Mouse (Mus musculus) lung, embryonic 16.5 days (tissue): ENCODE data around the gene Zc3hc1. TPM values are rescaled to one million over a fixed set of nuclear protein-coding genes. Genes with fewer than 3 reads are reported as not detected.
A peak's percentile ranks its signal among the peaks of the same experiment; 100 is the strongest.

Experiments
- ATAC-seq: fragments of 200-750 bp; cut with Nextera tagmentation; 2 replicates; pipeline ENCODE4 v1.8.0; 2017; ENCODE audit warnings: low read depth, mild to moderate bottlenecking, moderate library complexity
- H3K27ac ChIP-seq: fragments of 300-500 bp; sonication (generic); 2 replicates; pipeline ENCODE4 v1.5.1; 2014; ENCODE audit warnings: mild to moderate bottlenecking, control low read depth, low read length
- H3K27me3 ChIP-seq: fragments of 300-500 bp; sonication (generic); 2 replicates; pipeline ENCODE4 v1.6.1; 2014; ENCODE audit warnings: low read depth, low read length, mixed read lengths; ENCODE audit not compliant: control insufficient read depth, insufficient read depth
- H3K36me3 ChIP-seq: fragments of 300-500 bp; sonication (generic); 2 replicates; pipeline ENCODE4 v1.6.1; 2014; ENCODE audit warnings: low read length; ENCODE audit not compliant: control insufficient read depth, insufficient read depth
- H3K4me1 ChIP-seq: fragments of 300-500 bp; sonication (generic); replicated peaks from 2 replicates; pipeline ENCODE4 v1.6.1; 2014; ENCODE audit warnings: low read length, mixed read lengths; ENCODE audit not compliant: control insufficient read depth, insufficient read depth
- H3K4me2 ChIP-seq: fragments of 300-500 bp; sonication (generic); 2 replicates; pipeline ENCODE4 v1.6.1; 2014; ENCODE audit warnings: low read depth, low read length, control low read depth
- H3K4me3 ChIP-seq: fragments of 300-500 bp; sonication (generic); 2 replicates; pipeline ENCODE4 v1.5.1; 2014; ENCODE audit warnings: mild to moderate bottlenecking, low read length, control low read depth
- H3K9ac ChIP-seq: fragments of 300-500 bp; sonication (generic); 2 replicates; pipeline ENCODE4 v1.6.1; 2014; ENCODE audit warnings: low read length, control low read depth
- H3K9me3 ChIP-seq: fragments of 300-500 bp; sonication (generic); 2 replicates; pipeline ENCODE4 v1.6.1; 2016; ENCODE audit warnings: low read length; ENCODE audit not compliant: control insufficient read depth
- WGBS: fragments of 180-500 bp; shearing (Covaris S2); extraction: QIAGEN DNeasy Blood & Tissue Kit; methylation state at CpG from one replicate; pipeline ENCODE4 v1.1.7; 2014; 5-methylcytosine and 5-hydroxymethylcytosine counted together
- polyA plus RNA-seq: library from polyadenylated mRNA; unstranded; fragments of >200 nt; fragmentation: Nextera tagmentation; extraction: Ambion mirVana; gene quantifications from 2 replicates; pipeline ENCODE4 v1.2.1, GENCODE M21; 2015

Zc3hc1 gene
- polyA plus RNA-seq, 1 experiment from 2014 or later, result 56.3 TPM

- ATAC-seq, result no peak
- H3K4me1 ChIP-seq, result no peaks in the 10 kb centered on the region
- 48% methylated on average over 6 of the region's 6 CpGs for WGBS
- no peak overlapping the region for H3K4me3 ChIP-seq
- no peaks in the 10 kb centered on the region for H3K9me3 ChIP-seq
- H3K9ac ChIP-seq, result no peak overlapping the region
- no peak overlapping the region for H3K4me2 ChIP-seq
- H3K36me3 ChIP-seq, result no peaks in the 10 kb centered on the region
- no peak overlapping the region for H3K27ac ChIP-seq
- H3K27me3 ChIP-seq, result no peaks in the 10 kb centered on the region
These were observed 44.1 kb downstream of the Zc3hc1 start for GRCm38 (mm10) chr6:30346737-30347136.

- Histone ChIP-seq H3K9ac (no peak overlapping the region), H3K9me3 (no peaks in the 10 kb centered on the region), H3K4me3 (no peak overlapping the region), H3K4me2 (no peak overlapping the region), H3K36me3 (no peaks in the 10 kb centered on the region), H3K27ac (no peak overlapping the region), H3K4me1 (no peaks in the 10 kb centered on the region), H3K27me3 (no peaks in the 10 kb centered on the region)
- 64% methylated on average over 6 of the region's 6 CpGs for WGBS
- no peak for ATAC-seq
These were observed 46.8 kb downstream of the Zc3hc1 start for GRCm38 (mm10) chr6:30344032-30344431.

- Histone ChIP-seq H3K27me3 (no peaks in the 10 kb centered on the region), H3K4me1 (peaks cover 4% of the 10 kb centered on the region; the same call in 1 of the 2 replicates), H3K27ac (no peak overlapping the region), H3K4me3 (no peak overlapping the region), H3K9ac (no peak overlapping the region), H3K9me3 (no peaks in the 10 kb centered on the region), H3K36me3 (no peaks in the 10 kb centered on the region), H3K4me2 (no peak overlapping the region)
- no peak for ATAC-seq
- 67% methylated on average over 4 of the region's 4 CpGs for WGBS
These were observed 50.5 kb downstream of the Zc3hc1 start for GRCm38 (mm10) chr6:30340231-30340873.

- no peaks in the 10 kb centered on the region for H3K9me3 ChIP-seq
- peak overlapping the region; percentile 44 for H3K4me2 ChIP-seq
- WGBS, result 5% methylated on average over 5 of the region's 5 CpGs
- peak overlapping the region; percentile 53 for H3K27ac ChIP-seq
- 0 out of 2 replicates have a peak overlapping the region, but pooled peaks have one; percentile 9 for H3K4me3 ChIP-seq
- H3K27me3 ChIP-seq, result no peaks in the 10 kb centered on the region
- no peaks in the 10 kb centered on the region for H3K36me3 ChIP-seq
- H3K9ac ChIP-seq, result peak overlapping the region; percentile 14; the same call in 1 of the 2 replicates
- H3K4me1 ChIP-seq, result peaks cover 10% of the 10 kb centered on the region; the same call in 1 of the 2 replicates
- ATAC-seq, result peak; percentile 96
These were observed 53.9 kb downstream of the Zc3hc1 start for GRCm38 (mm10) chr6:30336912-30337311.

DNA sequence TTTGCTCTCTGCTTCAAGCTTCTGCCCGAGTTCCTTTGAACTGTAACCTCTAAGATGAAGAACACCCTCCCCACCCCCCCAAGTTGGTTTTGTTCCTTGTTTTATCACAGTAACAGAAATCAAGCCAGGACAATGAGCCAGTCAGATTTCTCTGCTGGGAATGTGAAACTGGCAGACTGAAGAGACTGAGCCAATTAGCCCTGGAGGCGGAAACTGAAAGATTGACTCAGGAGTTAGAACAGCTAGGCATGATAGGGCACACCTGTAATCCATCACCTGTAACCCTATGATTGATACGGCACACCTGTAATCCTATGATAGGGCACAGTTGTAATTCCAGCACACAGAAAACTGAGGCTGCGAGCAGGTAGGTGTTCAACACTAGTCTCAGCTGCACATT, 58.6 kb downstream of the Zc3hc1 start:
- ATAC-seq, result no peak
- H3K27me3 ChIP-seq, result no peaks in the 10 kb centered on the region
- 42% methylated on average over 4 of the region's 4 CpGs for WGBS
- no peaks in the 10 kb centered on the region for H3K36me3 ChIP-seq
- no peaks in the 10 kb centered on the region for H3K9me3 ChIP-seq
- no peak overlapping the region for H3K4me3 ChIP-seq
- H3K9ac ChIP-seq, result no peak overlapping the region
- H3K4me2 ChIP-seq, result no peak overlapping the region
- H3K4me1 ChIP-seq, result peaks cover 10% of the 10 kb centered on the region; the same call in 1 of the 2 replicates
- peak overlapping the region; percentile 52 for H3K27ac ChIP-seq

DNA sequence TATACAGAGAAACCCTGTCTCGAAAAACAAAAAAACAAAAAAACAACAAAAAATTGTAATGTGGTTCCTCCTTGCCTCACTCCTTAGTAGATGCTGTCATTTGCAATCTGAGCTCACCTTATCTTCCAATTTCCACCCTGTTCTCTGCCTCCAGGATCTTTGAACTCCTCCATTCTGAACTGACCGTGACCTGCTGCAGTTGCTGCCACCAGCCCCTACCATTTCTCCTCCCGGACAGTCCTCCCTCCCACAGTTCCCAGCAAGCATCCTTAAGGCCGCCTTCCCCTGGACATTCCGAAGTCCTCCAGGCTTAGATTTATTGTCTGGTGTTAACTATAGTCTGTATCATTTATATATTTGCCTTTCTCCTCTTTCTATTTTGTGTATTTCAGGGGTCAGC, 60.1 kb downstream of the Zc3hc1 start:
- Histone ChIP-seq H3K4me3 (no peak overlapping the region), H3K4me2 (no peak overlapping the region), H3K27ac (no peak overlapping the region), H3K27me3 (no peaks in the 10 kb centered on the region), H3K9me3 (no peaks in the 10 kb centered on the region), H3K4me1 (peaks cover 11% of the 10 kb centered on the region; the same call in 1 of the 2 replicates), H3K9ac (no peak overlapping the region), H3K36me3 (no peaks in the 10 kb centered on the region)
- 71% methylated on average over 5 of the region's 5 CpGs for WGBS
- ATAC-seq, result no peak

- H3K4me3 ChIP-seq, result no peak overlapping the region
- 44% methylated on average over 4 of the region's 4 CpGs for WGBS
- H3K36me3 ChIP-seq, result no peaks in the 10 kb centered on the region
- no peak for ATAC-seq
- no peak overlapping the region for H3K9ac ChIP-seq
- H3K4me1 ChIP-seq, result peaks cover 5% of the 10 kb centered on the region; the same call in 1 of the 2 replicates
- H3K27me3 ChIP-seq, result no peaks in the 10 kb centered on the region
- H3K4me2 ChIP-seq, result no peak overlapping the region
- peak overlapping the region; percentile 58 for H3K27ac ChIP-seq
- no peaks in the 10 kb centered on the region for H3K9me3 ChIP-seq
These were observed 64.8 kb downstream of the Zc3hc1 start for GRCm38 (mm10) chr6:30325932-30326501.

DNA sequence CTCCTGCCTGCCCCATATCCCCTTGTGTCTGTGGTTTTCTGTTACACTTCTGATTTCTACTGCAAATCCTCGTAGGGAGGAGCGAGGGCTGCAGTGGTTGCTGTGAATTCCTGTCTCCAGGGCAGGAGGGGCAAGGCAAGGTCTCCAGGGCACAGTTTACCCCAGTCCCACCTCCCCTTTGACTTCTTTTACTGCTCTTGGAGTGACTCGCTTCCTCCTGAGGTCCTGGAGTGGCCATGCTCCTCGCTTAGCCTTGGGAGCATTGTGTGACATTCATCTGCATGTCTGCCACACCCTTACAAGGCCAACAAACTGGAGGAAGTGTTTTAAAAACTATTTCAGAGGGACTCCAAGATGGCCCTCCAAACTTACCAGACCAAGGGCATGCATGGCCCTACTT, 69.8 kb downstream of the Zc3hc1 start:
- 46% methylated on average over 4 of the region's 4 CpGs for WGBS
- H3K27me3 ChIP-seq, result no peaks in the 10 kb centered on the region
- 0 out of 2 replicates have a peak overlapping the region, but pooled peaks have one; percentile 12 for H3K27ac ChIP-seq

DNA sequence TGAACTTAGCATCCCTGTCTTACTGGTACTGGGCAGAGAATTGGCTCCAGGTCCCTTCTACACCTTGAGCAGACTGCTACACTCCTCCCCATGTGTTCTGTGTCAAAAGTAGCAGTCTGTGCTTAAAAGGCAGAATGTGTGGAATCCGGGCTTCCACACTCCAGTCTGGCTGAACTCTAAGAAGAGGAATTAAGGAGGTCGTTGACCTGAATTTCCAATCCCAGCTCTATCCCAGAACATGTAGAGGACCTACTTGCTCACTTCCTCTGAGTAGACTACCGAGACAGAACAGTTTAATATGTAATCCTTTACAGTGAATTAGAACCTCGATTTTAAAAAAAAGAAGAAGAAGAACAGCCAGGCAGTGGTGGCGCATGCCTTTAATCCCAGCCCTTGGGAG, 71.6 kb downstream of the Zc3hc1 start:
- no peak overlapping the region for H3K4me2 ChIP-seq
- H3K27me3 ChIP-seq, result no peaks in the 10 kb centered on the region

More for the DNA sequence above, 69.8 kb downstream of the Zc3hc1 start:
- ATAC-seq, result no peak
- no peak overlapping the region for H3K9ac ChIP-seq
- no peak overlapping the region for H3K4me2 ChIP-seq
- no peaks in the 10 kb centered on the region for H3K9me3 ChIP-seq
- no peak overlapping the region for H3K4me3 ChIP-seq
- no peaks in the 10 kb centered on the region for H3K36me3 ChIP-seq
- H3K4me1 ChIP-seq, result no peaks in the 10 kb centered on the region

More for the DNA sequence above, 71.6 kb downstream of the Zc3hc1 start:
- no peak overlapping the region for H3K9ac ChIP-seq
- no peaks in the 10 kb centered on the region for H3K4me1 ChIP-seq
- ATAC-seq, result no peak
- no peak overlapping the region for H3K27ac ChIP-seq
- H3K9me3 ChIP-seq, result no peaks in the 10 kb centered on the region
- H3K36me3 ChIP-seq, result no peaks in the 10 kb centered on the region
- no peak overlapping the region for H3K4me3 ChIP-seq
- 61% methylated on average over 5 of the region's 5 CpGs for WGBS
